Mouse (Mus musculus) embryo, embryonic 10 days (tissue): Measurements from ENCODE around the gene Uhrf1bp1l.

Source experiments
- DNase-seq: peaks from one replicate; pipeline ENCODE4 v3.0.0-alpha.2; 2015; ENCODE audit warnings: low spot score

Gene Uhrf1bp1l

DNA sequence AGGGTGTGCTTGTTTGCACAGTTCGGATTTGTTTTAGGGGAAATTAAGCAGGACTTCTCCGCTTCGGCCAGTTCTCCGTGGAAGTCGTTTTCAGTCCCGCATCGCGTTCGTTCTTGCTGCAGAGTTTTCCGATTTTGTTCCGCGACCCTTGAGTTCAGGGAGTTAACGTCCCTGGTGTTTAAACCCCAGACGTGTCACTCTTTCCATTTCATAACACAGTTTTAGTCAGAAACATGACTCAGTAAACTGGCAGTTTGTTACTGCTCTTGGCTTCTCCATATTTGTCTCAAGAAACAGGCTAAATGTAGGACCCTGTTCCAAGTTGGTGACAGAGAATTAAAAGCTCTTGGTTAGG, 852 bp downstream of the Uhrf1bp1l start:
- DNase-seq: peak; percentile 41

DNA sequence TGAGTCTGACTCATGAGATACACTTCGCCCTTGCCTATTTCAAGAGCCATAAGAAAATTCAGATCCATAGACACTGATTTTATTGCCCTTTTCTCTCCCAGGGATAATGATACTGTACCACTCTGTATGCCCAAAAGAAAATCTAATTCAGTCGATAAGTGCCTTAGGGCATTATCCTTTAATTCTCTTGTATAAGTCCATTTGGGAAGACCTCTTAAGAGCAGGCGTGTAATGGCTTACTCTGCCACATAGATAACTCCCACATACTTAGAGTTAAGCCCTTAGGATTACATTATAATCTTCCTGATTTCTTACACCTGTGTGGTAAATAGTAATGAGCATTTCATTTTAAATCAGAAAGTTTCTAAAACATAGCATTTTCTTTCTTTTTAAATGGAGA, 1.8 kb downstream of the Uhrf1bp1l start:
- DNase-seq: no peak

DNA sequence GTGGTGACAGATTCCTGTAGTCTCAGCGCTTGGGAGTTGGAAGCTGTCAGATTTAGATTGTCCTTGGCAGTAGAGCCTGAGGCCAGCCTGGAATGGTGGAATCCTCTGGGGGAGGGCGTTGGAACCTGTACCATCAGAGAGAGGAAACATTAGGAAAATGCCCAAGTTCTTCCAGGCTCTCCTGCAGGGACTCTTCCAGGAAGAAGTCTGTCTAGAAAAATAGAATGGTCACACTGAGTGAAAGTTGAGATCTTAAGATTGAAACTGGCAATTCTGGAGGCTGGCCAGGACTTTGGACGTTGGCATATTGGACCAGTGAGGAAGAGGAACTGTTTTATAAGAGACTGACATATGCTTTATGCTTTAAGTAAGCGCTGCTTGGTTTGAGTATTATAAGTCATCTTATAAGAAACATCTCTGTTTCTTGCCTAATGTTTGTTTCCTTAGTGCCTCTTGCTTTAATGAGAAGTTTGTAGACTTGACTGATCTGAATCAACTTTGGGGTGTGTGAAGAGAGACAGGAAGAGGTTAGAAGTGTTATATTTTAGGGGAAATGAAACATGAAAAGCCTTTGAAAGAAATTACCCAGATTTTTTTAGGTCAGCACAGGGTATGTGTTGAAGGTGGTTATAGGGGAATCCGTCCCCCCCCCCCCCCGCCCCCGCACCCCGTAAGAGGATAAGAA, 2.6 kb downstream of the Uhrf1bp1l start:
- DNase-seq: no peak

DNA sequence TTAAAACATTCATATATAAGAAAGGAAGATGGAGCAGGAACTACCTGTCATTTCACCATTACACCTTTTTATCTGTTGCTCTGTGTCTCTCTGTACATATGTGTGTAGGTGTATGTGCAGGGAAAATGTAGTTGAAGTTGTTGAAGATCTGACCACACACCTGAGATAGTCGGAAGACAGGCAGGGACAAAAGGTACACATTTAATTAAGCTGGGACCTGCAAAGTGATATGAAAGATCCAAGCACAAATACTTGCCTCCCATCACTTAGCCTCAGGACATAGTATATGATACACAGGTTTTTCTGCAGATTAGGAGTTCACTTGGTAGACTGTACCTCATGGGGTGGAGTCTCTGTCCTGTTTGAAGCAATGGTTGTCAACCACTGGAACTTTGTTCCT, 3.1 kb downstream of the Uhrf1bp1l start:
- no peak for DNase-seq

DNA sequence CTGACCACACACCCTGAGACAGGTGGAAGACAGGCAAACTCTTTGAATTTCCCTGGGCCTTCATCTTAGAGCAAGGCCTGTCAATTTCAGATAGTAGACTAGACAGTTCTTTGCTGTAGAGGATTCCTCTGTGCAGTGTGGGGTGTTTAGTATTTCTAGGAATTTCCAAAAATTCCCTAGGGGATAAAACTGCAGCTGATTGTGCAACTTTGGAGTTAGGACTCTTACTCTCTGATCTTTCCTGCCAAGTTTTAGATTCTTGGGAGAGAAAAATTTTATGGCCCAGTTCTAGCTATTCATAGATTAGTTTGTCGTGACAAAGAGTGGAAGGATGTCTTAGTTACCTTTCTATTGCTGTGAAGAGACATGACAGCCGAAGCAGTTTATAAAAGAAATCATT, 3.8 kb downstream of the Uhrf1bp1l start:
- DNase-seq: no peak

DNA sequence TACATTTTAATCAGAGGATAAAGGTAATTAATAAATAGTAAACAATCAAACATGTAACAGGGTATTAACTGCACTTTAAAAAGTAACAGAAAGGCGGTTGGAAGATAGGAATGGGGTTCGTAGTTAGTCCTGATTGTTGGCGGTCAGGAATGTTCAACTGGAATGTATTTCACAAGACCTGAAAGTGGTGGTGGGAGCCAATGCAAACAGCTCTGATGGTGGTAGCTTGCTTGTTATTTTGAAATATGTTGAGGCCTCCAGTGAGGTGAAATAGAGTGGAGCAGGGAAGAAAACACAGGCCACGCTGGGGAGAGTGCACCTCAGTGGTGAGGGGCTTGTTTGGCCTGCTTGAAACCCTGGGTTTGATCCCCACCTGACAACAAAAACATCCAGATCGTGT, 6.3 kb downstream of the Uhrf1bp1l start:
- no peak for DNase-seq

DNA sequence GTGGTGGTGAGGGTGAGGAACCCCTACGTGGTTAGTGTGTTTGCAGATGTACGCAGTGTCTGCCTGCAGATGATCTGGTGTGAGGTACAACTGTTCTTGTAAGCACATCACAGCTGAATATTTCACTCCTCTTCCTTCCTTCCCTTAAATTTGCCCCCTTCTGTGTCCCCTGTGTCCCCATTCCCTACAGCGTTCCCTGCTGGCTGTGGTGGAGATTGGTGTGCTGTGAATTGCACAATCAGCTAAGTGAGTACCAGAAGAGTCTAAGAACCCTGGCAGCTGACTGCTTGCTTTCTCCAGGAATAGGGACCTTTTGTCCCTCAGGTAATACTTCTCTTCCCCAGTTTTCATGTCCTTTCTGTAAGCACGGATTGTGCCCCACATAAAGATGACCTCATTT, 10.4 kb downstream of the Uhrf1bp1l start:
- no peak for DNase-seq

DNA sequence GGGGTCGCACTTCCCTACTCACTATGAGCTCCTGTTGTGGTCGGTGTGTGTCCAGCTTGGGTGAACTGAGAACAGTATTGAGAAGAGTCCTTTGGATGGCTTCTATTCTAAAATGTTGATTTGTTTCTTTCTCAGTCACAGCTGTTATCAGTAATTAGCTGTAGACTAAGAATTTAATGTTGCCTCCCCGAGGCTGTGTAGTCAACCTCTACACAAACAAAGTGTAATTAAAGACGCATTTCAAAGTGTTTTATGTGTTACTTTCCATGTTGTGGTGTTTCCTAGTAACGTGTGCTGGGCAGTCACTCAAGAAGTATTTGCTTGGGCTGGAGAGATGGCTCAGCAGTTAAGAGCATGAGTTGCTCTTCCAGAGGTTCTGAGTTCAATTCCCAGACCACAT, 16.0 kb downstream of the Uhrf1bp1l start:
- no peak for DNase-seq

DNA sequence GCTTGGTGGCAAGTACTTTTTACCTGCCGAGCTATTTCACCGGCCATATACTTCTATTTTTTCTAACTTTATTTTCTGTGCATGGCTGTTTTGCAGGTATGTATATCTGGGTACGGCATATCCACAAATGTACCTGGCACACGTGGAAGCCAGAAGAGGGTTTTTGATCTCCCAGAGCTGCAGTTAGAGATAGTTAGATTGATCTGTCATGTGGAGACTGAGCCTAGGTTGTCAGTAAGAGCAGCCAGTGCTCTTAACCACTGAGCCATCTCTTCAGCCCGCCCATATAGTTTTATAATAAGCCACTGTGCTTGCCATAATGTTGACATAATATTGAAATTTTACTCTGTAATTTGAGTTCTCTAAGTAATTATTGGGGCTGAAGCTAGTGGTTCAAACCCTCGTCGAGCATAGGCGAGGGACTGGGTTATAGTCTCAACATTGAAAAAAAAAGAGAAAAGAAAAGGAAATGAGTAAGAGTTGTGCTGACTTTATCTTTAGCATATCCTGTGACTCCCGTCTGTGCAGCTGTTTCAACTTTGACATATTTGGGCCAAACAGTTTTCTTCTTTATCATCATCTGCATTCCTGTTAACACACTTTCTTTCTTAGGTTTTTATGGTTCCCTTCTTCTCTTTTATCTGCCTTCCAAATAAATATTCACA, 19.8 kb downstream of the Uhrf1bp1l start:
- no peak for DNase-seq

DNA sequence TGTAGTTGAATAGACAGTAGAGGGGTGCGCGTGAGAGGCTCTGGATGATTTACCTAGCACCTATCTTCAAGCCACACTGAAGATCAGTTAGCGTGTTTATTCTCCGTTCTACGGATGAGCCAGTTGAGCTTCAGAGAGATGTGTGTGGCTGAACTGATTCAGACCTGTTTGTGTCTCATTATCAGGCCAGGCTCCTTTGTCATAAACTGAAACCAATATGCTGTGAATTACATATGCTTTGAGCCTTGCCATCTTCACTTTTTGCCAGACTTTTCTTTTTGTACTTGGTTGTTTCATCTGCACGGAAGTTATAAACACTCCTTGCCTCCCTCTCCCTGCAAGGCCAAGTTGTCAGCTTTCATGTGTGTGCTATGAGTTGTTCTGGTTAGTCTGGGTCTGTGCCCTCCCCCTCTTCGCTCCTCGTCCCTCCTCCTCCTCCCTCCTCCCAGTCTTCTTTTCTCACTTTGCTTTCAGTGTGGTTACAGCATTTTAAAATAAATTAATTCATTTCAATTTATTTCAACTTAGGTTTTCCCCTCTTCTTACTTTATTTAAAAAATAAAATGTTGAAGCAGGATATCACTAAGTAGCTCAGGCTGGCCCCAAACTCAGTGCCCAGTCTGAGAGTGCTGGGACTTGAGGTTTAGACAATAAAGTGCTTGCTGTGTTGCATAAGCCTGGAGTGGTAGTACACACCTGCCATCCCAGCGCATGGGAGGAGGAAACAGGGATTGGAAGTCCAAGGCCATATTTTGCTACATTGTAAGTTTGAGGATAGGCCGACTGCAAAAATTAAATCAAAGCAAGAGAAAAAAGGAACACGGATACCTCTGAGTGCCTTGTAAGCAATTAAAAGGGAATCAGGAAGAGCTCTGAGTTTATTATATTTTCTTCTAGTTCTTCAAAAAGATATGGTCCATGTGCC, 21.3 kb downstream of the Uhrf1bp1l start:
- DNase-seq: no peak

DNA sequence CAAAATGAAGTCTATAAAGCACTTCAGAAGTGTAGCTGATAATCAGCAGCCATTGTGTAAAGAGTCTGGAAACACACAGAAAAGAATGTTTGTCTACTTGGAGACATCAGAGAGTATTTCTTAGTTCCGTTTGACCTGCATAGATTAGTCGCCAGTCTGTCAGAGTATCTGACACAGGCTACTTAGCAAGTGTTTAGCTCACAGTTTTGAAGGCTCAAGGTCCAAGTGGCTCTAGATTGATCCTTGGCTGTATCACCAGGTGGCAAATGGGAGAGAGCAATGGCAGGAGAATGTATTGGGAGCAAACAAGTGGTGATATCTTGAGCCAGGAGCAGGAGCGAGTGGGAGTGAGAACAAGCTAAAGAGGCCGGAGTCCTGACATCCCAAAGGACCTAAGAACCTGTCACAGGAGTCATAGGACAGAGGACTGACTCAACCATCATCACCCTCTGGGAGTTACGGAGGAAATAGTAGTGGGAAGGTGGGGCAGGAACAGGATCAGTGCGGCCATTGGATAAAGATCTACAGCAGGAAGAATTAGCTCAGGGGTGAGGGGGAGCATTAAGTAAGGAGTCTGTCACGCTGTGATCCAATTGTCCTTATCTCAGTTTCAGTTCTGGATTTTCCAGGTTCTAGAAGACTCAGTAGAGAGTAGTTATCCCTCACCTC, 23.7 kb downstream of the Uhrf1bp1l start:
- no peak for DNase-seq

DNA sequence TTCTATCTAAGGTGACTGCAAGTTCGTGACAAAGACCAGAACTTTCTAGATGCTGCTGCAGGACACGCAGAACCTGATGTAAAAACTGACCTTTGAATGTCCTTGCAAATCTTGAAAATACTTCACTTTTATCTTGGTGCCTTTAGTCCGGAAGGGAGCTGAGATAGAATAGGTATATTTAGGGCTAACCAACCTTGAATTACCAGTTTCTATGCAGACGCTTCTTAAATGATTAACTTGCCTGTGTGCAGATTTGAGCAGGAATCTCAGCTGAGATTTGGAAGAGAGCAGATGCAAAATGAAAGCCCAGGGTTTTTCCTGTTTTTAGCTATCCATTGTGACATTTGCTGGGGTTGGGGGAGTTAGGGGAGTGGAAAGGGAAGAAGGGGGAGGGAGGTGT, 24.3 kb downstream of the Uhrf1bp1l start:
- DNase-seq: no peak

DNA sequence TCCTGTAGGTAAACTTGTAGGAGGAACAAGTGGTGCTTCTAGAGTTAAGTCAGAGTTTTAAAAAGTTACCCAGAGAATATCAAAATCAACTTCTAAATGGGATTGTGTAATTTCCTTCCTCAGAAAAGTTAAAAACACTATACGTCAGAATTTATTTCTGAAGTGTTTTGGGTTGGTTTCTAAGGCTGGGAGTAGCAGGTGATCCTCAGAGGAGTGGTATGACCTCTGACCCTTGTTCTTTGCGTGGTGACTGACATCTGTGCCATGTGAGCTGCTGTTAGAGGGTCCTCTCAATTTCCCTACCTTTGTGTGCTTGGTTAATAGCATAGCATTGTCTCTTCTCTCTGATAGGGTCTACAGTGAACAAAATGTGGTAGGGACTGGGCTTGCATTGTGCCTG, 27.1 kb downstream of the Uhrf1bp1l start:
- DNase-seq: peak; percentile 25

DNA sequence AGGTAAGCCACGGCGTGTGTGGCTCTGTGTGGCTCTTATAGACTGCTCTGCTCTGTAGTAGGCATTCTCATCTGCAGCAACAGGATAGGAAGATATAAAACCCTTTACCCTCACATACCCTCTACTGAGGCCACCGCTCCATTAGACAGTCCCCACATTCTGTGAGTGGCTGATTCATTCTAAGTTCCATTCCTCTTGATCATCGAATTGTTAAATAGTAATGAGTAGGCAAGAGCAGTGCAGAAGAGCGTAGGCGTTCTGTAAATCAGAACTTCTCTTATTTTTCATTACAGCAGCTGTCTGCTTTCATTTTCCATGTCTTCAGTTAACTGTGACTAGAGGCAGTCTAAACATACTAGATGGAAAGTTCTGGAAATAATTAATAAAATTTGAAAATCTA, 31.2 kb downstream of the Uhrf1bp1l start:
- no peak for DNase-seq

DNA sequence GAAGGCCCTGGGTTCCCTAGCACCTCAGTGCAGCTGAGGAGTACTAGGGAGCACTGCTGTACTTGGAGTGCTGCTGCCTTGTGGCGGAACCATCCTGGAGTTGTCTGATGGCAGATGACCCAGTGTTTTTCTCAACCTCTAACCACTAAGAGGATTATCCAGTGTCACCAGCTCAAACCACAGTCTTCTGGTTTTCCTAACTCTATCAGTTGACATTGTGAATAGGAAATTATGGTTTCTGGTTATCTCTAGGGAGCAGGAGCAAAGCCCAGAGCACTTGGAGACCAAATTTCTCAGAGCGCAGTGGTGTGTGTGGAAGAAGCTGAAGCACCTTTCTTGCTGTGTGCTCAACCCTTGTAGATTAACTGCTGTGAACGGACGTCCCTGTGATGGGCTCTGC, 47.1 kb downstream of the Uhrf1bp1l start:
- DNase-seq: no peak

DNA sequence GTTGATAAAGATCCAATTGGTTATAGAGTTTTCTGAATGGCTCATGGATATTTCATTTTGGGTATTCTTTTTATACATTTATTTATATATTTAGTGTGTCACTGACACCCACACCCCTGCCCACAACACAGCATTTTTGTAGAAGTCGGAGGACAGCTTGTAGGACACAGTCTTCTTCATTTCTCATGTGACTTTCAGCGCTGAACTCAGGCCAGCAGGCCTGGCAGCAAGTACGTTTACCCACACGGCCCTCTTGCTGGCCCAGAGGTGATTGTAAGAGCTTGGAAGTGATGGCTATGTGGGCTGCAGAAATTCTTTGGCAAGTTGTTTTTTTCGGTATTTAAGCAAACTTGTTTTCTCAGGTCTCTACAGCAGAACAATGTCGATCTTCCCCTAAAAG, 49.3 kb downstream of the Uhrf1bp1l start:
- no peak for DNase-seq

DNA sequence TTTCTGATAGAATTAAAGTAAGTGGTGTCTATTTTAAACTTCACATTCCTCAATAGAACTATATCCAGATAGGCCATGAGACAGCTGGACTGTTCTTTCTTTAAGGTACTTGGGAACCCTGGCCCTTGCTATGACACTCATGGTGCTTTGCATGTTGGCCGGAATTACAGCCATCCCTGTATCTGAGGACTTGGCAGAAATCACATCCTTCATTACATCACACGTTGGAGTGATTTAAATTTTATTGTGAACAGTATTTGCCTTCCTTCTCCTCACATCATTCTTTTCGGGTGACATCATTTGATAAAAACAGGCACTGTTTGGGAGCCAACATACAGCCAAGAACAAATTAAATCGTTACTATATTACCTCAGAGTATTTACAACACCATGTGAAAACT, 74.4 kb downstream of the Uhrf1bp1l start:
- DNase-seq: no peak

DNA sequence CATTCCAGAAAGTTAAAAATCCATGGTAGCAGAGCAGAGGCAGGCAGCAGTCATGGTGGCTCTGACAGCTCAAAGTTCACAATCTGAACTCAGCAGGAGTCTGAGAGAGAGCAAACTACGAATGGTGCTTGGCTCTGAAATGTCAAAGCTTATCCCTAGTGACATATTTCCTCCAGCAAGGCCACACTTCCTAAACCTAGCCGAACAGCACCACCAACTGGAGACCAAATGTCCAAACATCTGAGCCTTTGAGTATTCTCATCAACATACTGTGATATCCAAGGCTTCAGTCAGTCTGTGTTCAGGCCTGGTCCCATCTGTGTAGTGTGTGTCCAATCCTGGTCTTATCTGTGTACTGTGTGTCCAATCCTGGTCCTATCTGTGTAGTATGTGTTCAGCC, 79.1 kb downstream of the Uhrf1bp1l start:
- DNase-seq: peak; percentile 45

DNA sequence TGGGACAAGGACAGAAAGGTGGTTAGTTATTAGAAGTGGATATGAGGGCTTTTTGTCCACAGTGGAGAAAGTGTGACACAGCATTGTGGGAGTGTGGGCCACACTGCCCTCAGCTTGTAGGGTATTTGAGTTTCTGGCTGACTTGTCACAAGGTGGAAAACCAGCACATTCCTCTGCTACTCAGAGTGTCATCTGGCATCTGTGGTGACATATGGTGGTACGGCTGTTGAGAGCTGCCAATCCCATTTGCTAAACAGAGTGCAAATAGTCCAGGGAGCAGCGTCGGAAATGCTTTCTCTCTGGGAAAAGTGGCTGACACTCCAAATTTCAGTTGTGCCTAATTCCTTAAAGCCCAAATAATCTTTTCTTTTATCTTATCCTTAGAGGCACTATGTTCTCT, 82.1 kb downstream of the Uhrf1bp1l start:
- no peak for DNase-seq

DNA sequence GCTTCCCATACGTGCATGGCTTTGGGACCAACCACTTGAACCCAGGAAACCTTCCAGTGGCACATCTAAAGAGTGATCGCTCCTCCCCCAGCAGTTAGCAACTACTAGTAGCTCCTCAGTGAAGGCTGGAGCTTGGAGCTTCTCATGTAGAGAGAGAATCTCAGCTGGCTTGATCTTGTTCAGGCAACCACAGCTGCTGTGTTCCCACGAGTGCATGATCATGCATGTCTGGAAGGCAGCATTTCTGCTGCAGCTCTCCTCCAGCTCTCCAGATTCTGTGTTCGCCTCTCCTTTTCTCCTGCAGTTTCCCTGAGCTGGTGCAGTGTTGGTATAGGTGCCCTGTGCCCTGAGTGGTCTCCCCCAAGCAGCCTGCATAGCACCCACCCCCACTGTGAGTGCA, 87.5 kb downstream of the Uhrf1bp1l start:
- DNase-seq: no peak

DNA sequence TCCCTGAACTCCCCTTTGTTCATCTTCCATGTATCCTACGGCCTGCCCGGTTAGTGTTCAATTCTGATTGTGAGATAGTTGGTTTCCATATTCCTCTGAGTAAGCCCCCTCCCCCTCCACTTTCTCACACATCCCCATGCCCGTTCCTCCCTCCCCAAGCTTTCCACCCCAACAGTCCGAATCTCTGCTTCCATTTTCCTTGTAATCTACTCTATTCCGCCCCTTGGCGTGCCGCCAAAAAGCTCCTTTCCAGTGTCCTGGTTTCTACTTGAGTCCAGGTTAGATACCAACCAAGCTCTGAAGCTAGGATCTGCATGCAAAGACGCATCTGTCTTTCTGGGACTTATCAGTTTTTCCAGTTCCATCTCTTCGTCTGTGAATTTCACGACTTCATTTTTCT, 88.4 kb downstream of the Uhrf1bp1l start:
- no peak for DNase-seq

DNA sequence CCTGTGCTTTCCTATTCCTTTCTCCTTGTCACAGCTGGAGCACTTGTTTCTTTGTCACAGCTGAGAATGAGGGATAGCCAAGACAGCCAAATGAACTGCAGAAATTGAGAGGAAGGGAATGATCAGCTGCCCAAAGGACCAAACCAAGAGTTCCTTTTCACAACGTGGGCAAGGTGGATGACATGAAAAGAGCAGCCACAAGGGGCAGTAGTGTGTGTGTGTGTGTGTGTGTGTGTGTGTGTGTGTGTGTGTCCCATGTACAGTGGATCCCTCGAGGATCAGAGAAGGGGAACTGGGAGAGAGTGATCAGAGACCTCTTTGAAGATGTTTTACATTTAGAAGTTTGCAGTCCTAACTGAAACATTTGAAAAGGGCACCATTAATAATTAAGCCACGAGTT, 92.7 kb downstream of the Uhrf1bp1l start:
- no peak for DNase-seq

DNA sequence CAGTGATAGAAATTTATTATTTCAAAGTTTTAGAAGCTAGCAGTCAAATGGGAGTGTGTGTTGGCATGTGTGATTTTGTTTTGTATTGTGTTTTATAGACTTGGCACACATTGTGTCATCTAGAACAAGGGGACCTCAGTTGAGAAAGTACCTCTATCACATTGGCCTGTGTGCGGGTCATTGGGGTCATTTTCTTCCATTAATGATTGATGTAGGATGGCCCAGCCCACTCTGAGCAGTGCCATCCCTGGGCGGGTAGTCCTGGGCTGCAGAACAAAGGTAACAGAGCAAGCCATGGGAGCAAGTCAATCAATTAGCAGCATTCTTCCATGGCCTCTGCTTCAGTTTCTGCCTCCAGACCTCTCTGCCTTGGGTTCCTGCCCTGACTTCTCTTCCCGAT, 94.0 kb downstream of the Uhrf1bp1l start:
- DNase-seq: no peak
